Mouse (Mus musculus): ENCODE measurements around the gene Slc12a8. TPM values are rescaled to one million over a fixed set of nuclear protein-coding genes. Genes with fewer than 3 reads are reported as not detected.

Gene Slc12a8
- polyA plus RNA-seq, 2 experiments from 2014 or later = 3.4 to 6.0 TPM

DNA sequence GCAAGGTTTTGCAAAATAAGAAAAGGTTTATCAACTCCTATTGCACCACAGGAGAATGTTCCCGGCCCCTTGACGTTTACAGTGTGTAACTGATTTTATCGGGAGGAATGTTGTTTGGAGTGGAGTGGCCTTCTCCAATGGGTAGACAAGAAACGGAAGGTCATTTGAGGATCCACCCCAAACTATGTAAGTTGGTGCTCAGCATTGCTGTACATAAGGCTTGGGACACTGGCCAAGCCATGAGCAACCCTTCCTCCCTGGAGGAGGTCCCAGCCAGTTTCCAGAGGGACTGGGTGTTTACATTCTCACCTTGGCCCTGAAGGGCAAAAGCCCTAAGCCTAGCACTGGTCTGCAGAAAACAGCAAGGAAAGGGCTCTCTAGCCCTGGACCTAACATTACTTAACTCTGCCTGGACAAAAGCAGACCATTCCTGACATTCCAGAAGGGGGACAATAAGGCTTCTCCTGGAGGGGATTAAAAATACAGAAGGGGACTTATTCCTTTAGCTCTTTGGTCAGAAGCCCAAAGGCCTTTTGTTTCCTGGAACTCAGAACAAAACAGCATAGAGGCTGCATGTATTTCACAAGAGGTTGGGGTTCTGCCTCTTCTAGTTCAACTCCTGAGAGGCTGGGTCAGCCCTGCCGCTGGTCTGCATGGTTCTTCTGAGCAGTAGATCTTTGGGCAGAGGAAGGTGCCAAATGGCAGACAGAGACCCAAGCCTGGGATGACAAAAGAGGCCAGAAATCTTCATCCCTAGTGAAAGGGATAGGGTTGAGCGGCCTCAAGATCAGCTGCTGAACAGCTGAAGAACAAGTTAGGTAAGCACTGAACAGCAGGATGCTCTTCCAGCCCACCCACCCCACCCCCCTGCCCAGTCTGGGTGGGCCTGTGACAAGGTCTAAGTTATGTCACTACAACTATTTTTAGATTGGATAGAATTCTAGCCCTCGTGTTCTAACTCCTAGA lies 159.5 kb downstream of the Slc12a8 start:
- no peak for ATAC-seq

DNA sequence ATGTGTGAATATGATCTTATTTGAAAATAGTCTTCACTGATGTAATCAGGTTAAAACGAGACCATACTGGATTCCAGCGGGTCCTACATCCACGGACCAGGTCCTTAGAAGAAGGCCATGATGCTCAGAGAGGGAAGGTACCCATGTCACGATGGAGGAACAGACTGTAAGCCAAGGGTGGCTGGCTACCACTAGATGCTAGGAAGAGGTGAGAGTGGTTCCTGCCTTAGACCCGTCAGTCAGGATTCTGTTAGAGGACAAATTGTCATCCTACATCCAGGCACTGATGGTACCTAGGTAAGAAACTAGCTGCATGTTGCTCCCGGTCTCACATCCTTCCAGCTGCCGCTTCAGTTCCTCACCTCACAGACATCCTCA lies 160.2 kb downstream of the Slc12a8 start:
- no peak for ATAC-seq

DNA sequence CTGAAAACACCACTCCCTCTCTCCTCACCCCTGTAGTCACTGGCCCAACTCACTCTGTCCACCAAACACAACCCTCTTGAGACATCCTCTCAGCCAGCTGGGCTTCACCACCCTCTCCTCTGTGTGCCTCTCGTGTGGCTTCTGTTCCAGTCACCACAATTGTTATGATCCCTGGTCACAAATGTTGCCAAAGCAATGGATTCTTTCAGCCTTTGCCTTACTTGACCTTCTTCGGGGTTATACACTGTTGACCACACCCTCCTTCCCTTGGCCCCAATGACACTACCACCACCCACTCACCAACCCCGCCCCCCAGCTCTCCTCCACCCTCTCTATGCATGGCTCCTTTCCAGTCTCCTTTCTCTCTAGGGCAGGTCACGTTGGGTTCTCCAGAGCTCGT lies 160.8 kb downstream of the Slc12a8 start:
- ATAC-seq = no peak

DNA sequence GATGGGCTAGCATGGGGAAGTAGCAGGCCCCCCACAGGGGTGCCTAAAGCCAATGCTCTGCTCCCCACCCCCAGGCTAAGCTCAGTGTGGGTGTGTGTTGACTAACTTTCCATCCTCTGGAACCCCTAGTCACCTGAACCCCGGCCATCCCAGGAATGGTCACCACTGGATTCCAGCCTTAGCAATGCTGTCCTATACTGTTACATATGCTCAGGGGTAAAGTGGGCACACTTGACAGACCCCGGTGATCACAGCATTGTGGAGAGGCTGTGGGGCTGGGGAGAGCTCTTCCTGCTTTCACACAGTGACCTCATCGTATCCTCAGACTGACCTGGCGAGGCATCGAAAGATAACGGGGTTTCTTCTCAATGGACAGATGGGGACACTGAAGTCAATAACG lies 163.1 kb downstream of the Slc12a8 start:
- ATAC-seq = no peak

DNA sequence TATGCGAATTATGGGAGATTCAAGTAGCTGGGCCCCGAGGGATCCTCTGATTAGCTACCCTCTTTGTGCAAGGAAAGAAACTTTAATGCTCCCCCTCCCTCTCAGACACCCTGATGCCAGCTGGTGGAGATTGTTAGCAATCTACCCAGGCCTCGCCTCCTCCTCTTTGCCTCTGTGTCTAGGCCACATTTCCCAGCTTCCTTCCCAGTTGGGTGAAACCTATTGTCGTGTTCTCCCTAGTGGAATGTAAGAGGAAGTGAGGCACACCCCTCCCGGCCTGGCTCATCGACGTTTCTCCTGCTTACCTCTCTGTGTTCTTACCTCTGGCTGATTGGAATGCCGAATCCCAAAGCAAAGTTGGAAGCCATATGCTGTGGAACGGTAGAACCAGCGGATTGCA lies 163.7 kb downstream of the Slc12a8 start:
- ATAC-seq = no peak

DNA sequence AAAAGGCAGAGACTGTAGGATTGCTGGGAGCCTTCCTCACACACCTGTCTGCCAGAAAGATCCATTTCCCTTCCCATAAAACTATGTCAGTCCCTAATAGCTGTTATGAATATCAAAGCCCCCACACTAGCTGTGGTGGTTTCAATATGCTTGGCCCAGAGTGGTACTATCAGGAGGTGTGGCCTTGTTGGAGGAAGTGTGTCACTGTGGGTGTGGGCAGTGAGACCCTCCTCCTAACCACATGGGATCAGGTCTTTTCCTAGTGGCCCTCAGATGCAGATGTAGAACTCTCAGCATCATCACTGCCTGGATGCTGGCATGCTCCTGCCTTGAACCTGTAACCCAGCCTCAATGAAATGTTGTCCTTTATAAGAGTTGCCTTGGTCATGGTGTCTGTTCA lies 164.5 kb downstream of the Slc12a8 start:
- ATAC-seq = no peak

DNA sequence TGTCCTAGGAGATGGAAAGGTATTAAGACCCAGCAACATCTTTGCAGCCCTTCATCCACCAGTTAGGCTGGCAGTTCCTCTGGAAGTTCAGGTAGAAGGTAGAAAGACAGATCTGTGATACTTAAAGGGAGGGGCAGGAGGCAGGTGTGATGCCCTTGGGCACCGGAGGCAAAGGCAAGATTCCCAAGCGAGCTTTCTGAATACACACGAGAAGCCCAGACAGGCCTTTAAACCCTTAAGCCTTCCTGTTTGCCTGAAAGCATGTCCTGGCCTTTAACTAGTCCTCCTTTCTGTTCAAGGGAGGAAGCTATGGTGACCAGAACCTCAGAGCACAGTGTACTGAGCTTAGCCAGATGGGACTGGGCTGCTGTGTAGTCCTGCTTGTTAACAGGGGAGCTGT lies 165.5 kb downstream of the Slc12a8 start:
- ATAC-seq = no peak

DNA sequence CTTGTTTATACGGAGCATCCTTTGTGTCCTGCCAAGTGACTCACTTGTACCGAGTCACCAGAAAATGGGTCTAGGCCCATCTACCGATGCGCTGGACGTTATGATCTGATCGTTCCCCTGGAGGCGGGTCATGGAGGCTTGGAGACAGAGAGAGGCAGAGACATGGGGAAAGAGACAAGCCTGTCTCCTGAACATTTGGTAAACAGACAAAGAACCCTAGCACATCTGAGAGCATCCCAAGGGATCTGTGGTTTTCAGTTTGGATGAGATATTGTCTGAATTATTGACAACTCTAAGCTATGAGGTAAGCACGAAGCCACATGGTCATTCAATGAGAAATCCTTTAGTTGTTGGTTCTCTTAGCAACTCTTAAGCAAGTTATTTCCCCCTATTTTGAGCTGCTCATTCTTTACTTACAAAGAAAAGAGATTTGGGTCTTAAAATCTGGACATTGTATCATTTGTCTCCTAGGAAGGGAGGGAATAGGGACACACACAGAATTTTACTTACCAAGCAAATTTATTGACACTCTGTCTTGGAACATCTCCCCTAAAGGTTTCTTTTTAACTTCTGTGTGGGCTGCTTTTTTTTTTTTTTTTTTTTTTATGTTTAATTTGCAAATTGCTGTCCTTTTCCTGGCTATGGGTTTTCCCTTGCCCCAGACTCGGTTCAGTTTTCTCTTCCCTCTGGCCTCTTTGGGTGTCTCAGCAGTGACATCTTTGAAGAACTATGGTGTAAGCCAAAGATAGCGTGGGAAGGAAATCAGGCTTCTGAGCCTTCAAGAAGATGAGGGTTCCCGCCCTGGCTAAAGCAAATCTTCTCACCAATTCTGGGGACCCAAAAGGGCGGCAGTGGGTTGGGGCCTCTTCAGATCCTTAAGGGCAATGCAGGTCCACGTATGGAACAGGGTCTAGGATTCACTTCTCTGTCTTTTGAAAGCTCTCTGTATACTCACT lies 166.4 kb downstream of the Slc12a8 start:
- ATAC-seq = peak; percentile 3

DNA sequence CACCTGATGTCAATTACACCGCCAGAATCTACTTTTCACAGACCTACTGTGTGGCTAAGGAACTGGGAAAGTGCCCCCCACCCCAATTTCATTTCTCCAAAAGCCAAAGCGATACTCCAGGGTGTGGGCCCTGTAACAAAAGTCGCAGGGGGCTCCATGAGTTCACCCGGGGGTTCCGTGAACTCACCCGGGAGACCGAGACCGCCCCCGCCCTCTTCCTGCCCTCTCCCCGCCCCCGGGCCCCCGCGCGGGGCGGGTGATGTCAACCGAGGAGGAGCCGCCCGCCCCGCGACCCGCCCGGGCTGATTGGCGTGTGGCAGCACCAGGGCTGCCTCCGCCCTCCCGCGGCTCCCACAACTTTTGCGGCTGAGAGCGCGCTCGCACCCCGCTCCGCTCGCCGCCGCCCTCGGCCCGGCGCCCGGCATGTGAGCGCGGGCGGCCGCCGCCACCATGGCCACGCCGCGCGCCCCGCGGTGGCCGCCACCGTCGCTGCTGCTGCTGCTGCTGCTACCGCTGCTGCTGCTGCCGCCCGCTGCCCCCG lies 167.1 kb downstream of the Slc12a8 start, which contains the start of gene Heg1:
Heg1 (plus strand) TSS at position 209 of the 541 bp plus-strand sequence.
- ATAC-seq = peak; percentile 36

DNA sequence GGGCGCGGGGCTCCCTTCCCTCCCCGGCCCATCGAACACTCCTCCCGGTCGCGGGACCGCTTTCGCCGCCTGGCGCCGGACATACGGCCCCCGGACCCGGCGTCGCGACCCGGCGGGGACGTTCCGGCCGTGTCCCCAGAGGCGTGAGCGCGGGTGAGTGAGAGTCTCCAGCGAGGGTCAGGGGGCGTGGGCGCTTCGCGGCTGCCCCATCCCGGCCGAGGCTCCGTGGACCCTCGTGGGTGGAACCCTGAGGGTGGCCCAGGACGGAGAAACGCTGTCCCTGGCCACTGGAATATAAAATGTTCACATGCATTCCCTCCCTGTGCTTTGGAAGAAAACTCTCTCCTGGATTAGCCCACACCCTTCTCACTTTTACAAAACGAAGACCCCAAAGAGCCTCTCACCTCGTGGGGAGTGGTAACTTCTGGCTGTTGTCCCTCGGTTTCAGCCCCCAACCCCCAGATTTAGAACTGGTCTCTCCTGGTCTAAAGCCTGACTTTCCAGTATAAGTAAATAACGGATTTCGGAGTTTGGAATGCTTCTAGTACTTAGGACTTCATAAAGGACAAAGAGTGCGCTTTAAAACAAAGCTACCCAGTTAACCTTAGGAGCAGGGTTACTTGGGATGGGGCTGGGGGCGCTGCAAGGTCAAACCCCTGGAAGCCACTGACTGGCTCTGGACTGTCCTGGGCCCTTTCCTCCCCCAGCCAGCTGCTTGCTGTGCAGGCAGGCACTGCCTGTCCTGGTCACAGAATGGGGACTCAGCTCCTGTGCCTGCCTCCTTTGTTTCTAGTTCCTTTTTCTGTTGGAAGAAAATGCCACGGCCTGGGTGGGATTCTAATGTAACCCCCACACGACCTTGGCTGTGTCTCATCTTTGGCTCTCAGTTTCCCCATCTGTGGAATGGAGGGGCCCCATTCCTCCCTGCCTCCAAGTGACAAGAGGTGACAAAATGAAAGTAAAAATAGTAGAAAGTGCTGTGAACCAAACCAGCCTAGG lies 167.9 kb downstream of the Slc12a8 start:
- ATAC-seq = no peak

DNA sequence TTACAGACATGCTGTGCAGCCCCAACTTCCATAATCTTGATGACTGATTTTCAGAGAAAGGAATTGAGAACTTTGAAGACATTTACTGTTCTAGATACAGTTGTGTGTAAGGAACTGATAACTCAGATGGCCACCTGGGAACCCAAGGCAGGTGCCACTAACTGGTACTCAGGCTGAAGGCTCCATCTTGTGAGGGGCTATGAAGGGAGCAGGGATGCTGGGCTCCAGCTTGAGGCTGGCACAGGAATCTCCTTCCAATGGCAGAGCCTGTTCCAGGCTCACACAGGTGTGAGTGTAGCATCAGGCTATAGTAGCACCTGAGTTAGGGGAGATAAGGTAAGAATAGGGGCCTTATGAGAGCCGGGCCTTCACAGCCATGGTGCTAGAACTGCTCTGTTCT lies 168.9 kb downstream of the Slc12a8 start:
- ATAC-seq = no peak

DNA sequence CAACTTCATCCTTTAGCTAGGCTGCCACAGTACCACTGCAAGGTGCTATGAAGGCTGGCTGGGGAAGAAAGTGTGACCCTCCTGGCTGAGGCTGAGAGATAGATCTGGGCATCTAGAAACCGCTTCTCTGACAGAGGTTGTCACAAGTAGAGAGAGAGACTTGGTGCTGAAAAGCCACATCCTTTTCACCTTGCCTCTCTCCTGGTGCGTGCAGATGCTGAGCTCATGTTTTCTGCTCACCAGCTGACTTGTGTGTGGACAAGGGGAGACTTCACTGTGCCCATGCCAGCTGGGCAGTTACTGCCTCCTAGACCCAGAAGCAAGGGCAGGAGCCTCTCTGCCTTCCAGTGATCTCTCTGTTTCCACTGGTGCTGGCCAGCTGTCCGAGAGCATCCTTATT lies 170.6 kb downstream of the Slc12a8 start:
- ATAC-seq = peak; percentile 77

DNA sequence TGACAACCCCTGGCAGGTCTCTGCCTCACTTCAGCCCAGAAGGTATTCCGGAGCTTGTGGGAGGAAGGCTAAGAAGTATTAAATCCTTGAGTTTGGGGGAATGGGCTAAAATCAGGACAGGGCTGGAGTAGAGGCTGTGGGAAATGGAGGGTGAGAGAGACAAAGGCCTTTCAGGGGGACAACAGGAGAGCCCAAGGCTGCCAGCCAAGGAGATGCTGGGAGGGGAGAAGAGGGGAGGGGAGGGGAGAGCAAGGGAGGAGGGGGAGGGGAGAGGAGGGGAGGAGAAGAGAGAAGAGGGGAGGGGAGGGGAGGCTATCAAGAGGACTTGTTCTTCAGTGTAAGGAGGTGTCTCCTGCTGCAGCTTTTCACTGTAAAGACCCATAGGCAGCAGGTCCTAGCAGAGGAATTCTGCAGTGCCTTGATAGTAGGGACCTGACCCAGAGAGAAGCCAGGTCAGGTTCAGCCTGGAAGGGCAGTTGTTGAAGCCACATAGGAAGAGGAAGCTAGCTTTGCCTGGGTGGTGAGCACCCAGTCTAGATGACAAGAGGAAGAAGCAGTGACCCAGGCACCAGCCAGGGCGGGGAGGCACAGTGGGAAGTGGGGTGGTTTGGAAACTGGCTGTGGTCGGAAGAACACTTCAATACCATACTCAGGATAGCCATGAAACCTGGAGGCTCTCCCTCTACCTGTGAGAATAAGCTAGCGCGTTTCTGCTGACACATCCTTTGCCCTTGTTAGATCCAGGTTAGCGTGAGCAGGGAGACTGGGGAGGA lies 174.0 kb downstream of the Slc12a8 start:
- ATAC-seq = peak; percentile 22

DNA sequence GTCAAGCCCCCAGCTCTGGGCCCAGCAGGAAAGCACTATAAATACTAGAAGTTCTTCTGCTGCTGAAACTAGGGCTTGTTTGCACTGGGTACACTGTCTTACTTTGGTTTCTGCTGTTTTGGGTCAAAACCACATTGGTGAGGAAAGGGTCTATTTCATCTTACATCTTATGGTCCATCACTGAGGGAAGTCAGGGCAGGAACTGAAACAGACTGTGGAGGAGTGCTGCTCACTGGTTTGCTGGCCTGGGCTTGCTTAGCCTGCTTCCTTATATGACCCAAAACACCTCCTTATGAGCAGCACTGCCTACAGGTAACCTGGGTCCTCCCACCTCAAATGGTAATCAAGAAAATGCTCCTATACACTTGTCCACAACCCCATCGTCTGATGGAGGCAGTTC lies 176.4 kb downstream of the Slc12a8 start:
- no peak for ATAC-seq

DNA sequence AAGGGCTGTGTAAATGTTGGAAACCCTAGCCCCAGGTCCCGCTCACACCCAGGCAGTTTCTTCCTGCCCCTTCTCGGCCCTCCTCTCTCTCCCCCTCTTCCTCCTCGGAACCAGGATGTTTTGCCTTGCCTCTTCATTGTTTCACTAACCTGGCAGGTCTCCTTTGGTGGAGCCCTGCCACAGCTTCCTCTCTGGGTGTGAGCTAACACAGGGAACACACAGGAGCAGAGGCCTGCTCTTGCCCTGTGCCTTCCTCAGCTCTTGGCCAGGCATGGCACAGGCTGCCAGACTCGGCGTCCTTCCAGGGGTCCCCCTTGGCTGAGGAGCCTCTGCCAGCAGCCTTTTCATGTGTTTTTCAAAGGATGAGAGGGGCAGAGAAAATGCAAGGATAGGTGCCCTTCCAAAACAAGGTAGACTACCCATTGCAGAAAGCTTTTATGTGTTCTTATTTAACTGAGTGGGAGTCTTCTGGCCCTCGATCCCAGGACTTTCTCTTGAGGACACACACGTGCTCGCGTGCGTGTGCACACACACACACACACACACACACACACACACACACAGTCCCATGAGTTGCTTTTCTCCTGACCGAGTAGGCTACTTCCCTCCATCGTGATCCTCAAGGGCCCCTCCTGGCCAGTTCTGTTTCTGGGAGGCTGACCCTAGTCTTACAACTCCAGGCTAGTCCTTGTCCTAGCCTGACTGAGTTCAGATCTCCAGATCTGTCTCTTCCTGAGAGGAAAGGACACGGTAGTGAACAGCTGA lies 179.9 kb downstream of the Slc12a8 start:
- no peak for ATAC-seq

DNA sequence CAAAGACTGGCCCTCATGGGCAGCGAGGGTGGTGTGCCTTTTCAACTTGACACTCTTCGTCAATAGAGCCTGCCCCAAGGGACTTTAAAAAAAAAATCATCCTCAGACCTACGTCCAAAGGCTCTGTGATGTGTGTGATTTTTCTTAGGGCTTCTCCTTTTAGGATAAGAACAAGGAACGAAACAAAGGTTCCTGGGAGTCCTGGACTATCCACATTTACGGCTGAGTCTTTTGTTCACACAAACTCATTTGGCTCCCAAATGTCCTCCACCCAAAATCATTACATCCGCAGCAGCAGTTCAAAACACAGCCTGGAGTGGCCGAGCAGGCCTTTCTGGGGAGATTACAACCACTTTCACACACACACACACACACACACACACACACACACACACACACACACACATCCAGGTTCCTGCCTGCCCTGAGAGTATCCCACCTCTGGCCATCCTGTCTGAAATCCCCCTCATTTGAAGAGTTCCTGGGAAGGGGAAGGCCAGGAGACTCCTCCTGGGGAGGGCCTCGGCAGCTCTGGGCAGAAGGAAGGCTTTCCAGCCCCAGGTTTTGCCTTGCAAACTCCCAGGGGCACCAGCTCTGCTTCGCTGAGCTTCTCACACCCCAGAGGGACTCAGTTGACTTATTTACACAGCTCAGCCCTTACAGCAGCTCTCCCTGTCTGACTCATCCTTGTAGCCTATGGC lies 180.6 kb downstream of the Slc12a8 start:
- no peak for ATAC-seq

DNA sequence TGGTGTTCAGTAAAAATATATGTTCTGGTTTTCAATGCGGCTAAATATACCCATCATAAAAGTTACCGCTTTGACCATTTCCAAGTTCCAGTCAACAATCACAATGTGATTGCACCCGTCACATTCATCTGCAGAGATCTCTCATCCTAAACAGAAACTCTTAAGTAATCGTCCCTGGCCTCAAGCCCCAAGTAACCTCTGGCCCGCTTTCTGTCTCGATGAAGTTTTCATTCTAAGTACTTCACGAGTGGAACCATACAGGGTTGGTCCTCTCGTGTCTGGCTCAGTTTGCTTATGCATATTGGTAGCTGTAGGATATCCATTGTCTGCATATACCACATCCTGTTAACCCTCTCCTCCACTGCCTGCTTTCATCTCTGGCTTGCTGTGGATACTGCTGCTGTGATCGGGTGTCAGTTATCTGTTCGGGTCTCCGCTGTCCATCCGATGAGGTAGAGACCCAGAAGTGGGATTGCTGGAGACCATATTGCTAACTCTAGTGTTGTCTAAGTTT lies 181.2 kb downstream of the Slc12a8 start:
- peak; percentile 79 for ATAC-seq

DNA sequence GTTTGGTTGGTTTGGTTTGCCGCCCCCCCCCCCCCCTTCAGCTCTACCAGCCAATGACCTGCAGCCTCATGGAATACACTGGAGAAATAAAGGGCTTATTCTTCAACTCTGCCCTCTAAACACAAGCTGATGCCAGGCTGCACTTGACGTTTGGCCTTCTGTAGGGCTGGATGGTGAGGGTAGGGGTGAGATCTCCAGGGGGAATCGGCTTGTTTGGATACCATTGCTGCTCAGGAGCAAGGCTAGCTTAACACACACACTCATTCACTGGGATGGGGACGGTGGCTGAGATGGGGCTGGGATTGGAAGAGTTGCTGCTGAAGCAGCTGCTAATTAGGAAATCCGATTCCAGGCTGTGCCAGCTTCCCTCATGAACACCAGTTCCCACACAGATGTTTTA lies 183.5 kb downstream of the Slc12a8 start:
- no peak for ATAC-seq

DNA sequence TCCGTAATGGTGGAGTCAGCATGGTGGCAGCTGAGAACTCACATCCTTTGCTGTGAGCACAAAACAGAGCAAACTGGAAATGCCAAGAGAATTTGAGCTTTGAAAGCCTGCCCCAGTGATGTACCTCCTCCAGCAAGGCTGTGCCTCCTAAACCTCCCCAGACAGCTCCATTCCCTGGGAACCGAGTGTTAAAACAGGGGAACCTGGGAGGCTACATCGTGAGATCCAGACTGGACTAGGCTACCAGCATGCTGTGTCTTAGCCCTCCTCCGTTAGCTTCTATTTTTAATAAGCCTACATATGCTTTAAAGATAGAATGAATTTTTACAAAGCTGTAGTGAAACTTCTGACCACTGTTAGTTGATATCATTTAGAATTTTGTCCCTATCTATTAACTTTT lies 184.7 kb downstream of the Slc12a8 start:
- no peak for ATAC-seq

All from activated CD4-positive, CD25-positive, alpha-beta regulatory T cell, adult 4 months (primary cell).